Mouse (Mus musculus) cerebellum, postnatal 14 days (tissue): Measurements from ENCODE around the gene Carmil2.
A peak's percentile ranks its signal among the peaks of the same experiment; 100 is the strongest.

Experiments used
- DNase-seq, 2 experiments: peaks; one replicate each; pipeline ENCODE4 v3.0.0; 2021; ENCODE audit warnings: mixed read lengths in 2 of 2

Gene Carmil2

DNA sequence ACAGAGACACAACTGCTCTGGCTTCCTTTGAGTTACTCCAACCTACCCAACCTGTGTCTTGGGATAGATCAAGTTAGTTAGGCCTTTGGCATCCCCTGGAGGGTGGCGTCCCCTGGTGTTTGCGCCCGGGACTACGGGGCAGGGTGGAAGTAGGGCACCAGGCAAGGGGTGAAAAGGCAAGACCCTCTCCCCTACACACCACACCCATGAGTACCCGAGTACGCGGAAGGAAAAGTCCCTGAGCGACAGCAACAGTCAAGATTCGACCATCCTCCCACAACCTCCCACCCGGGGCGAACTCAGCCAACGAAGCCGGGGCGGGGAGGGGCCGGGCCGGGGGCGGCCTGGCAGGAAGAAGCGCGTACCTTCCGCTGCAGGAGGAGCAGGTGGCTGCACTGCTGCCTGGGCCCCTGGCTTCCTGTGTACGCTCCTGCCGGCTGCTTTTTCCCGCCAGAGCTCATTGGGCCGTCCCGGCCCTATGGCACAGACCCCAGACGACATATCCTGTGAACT, at the start of gene Carmil2:
Gene Carmil2, plus strand, starts transcription at position 479 of the 513 bp plus-strand sequence.
- DNase-seq, result peak in 1 of 2 experiments; percentile 79

DNA sequence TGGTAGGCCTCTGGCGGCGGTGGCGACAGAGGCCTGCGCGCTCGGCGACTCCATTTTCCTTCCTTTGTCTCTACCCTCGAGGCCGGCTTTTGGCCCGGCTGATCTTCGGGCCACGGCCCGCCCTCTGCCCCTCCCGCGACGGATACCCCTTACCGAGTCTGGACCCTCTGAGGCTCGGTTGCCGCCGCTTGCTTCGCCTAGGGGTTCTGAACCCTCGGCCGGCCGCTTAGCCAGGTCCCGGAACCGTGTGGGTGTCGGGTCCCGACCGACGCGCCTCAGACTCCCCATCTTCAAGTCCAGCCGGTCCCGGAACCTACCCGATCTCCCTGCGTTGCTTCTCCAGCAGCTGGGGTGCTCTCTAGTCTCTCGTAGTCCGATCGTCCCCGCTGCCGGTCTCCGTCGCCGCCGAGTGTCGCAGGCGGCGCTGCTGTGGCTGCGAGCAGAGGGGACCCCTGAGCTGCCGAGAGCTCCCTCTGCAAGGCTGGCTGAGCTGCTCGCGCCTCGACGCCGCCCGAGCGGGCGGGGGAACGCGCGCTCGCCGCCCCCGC, 49.0 kb upstream of the Carmil2 start, which contains the start of gene Agrp:
Gene Agrp, minus strand, starts transcription at position 431 of the 548 bp plus-strand sequence.
- peak in 1 of 2 experiments; percentile 71 for DNase-seq

DNA sequence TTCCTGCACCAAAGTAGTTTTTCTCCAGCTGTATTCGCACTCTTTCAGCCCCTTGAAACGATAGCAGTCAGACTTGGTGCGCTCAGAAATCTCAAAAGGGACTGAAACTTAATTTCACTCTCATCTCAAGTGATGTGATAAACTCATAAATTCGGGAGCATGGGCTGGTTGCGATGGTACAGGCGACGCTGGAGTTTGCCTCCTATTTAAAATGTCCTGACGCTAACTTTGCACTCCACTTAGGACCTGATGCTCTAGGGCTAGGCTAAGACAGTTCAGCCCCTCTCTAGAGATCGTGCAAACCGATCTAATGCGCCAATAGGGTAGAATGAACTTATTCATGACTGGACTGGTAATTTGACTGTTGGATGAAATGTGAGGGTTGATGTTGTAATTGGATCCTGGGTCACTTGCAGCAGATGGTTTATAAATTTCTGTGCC, 48.5 kb upstream of the Carmil2 start:
- DNase-seq, result no peak

DNA sequence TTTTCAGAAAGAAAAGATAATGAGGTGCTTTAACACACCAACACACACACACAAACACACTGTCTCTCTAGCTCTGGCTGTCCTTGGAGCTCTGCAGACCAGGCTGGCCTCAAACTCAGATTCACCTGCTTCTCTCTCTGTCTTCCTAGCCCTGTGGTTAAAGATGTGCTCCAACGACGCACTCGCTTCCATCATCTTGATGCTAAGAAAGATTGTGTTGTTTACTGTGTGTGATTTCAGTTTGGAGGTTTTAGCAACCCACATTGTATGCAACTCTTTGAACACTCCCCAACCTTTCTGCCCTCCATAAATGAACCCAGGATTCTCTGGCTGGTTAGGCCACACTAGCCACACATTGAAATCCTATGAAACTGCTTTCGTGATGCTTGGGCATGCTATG, 47.6 kb upstream of the Carmil2 start:
- no peak for DNase-seq

DNA sequence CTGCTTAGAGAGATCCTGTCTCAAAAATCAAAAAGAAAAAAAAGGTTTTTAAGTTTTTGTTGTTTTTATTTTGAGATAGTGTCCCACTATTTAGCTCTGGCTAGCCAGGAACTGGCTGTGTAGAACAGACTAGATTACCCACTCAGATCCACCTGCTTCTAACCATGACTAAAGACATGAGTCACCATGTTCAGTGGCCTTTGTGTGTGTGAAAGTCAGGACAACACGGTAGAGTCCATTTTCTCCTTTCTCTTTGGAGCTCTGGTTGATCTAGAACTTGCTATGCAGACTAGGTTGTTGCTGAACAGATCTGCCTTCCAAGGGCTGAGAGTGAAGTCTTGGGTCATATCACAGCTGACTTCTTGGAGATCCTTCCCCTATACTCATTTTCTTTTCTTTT, 46.2 kb upstream of the Carmil2 start:
- no peak for DNase-seq

DNA sequence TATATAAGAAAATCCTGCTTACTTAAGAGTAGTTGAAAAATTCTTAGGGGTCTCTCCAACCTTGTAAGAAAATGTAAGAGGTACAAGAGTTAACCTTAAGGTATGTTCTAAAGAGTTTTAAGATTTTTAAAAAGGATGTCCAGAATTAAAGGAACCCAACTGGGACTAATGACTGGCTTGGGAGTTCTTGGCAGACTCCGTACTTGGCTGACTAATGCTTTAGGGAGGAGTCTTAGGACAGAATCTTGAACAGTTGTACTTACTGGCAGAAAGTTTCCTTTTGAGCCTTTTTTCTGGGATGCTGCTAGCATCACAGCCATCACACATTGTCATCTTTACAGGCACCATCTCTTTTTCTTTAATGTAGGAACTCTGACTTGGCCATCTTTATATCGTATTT, 45.6 kb upstream of the Carmil2 start:
- DNase-seq, result no peak

DNA sequence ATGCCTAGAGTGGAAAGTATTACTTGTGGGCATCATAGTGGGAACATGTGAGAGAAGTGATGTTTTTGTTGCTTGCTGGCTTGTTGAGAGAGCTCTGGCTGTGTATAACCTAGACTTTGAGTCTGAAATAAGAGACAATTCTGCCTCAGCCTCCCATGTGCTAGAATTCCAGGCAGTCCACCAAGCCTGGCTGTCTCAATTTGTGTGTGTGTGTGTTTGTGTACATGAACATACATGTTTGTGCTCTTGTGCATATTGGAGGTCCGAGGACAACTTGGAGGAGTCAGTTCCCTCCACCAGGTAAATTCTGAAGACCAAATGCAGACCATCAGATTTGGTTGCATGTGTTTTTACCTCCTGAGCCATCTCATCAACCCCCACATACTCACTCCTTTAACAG, 40.9 kb upstream of the Carmil2 start:
- no peak for DNase-seq

DNA sequence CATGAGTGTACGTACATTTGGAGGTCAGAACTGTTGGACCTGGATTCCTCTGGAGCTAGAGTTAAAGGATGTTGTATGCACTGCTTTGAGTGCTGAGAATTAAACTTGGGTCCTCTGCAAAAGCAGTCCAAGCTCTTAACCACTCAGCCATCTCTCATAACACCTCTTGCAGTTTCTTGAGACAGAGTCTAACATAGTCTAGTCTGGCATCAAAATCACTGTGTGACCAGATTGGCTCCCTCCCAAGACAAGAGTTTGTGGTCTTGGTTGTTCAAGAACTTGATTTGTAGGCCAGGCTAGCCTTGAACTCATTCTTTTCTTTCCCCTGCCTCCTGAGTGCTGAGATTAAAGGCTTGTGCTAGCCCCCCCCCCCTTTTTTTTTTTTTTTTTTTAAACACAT, 37.1 kb upstream of the Carmil2 start:
- peak in 1 of 2 experiments; percentile 10 for DNase-seq

DNA sequence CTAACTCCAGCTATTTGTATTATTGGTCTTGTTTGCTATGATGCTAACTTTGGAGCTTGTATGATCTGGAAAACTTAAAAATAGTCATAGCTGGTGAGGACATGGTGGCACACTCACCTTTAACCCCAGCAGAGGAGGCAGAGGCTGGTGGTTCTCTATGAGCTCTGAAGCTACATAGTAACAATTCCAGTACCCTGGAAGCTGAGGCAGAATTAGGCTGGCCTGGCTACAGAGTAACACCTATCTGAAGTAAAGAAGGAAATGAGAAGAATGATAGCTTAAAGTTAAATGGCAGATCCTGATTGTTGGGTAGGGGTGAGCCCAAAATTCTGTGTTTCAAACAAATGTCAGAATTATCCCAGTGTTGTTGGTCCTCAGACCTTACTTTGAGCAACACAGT, 28.4 kb upstream of the Carmil2 start:
- no peak for DNase-seq

DNA sequence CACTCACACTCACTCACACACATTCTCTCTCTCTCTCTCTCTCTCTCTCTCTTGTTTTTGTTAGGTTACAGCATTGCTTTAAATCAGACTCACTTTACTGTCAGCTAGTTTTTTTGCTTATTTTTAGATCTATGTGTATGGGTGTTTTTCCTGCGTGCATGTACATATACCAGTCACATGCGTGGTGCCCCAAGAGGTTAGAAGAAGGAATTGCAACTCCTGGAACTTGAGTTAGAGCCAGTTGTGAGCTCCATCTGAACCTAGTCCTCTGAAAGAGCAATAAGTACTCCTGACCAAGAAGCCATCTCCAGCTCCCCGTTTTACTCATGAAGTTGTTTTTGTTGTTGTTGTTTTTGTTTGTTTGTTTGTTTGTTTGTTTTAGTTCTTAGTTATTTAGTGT, 24.9 kb upstream of the Carmil2 start:
- DNase-seq, result peak; percentile 34 to 44

DNA sequence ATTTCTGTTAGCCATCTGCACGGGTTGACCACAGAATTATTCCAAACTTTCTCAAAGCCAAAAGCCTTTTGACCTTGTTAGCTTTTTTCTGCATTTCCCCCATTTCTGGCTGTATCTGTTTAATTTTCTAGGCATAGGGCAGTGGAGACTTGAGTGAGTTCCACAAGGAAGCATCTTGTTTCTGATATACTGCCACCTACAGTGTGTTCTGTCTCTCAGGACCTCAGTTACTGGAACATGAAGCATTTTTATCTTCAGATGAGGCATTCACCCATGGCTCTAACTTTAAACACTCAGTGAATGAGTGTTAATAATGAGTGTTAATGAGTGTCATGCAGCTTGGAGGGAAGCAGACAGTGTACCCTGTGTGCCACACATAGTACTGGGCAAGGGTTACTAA, 8.2 kb upstream of the Carmil2 start:
- no peak for DNase-seq

DNA sequence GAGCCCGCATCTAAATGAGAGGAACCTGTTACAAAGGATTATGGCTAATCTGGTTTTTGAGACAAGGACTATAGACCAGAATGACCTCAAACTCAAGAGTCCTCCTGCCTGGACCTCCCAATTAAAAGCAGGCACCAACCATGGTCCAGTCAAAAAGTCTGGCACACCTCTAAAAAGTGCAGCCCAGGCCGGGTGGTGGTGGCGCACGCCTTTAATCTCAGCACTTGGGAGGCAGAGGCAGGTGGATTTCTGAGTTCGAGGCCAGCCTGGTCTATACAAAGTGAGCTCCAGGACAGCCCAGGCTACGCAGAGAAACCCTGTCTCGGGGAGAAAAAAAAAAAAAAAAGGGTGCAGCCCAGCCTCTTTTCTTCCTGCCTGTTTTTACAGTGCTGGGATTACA, 749 bp upstream of the Carmil2 start:
- DNase-seq, result no peak

DNA sequence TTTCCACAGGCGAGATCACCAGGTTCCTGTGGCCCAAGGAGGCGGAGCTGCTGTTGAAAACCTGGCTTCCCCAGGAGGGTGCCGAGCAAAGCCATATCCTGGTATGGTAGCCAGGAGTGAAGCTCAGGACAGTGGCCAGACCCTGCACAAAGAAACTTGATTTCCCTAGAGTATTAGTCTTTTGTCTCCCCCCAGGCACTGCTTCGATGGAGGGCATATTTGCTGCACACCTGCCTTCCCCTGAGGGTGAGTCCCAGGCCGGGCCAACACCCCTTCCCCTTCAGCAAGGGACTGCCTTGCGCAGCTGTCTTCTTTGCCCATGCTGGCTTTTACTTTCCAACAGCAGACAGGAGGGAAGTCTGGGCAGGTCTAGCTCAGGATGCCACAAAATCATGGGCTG, 477 bp downstream of the Carmil2 start:
- DNase-seq, result no peak

DNA sequence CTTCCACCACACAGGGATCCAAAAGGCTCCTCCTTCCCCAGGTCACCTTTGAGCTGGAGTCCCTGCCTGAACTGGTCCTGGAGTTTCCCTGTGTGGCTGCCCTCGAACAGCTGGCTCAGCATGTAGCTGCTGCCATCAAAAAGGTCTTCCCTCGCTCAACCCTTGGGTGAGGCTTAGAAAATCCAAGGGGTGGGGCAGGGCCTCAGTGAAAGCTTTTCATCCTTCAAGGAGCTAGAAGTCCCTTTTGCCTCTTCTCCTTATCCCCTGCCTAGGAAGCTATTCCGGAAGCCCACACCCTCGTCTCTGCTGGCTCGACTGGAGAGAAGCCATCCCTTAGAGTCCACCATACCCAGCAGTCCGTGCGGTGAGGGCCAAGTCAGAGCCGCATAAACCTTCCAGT, 1.4 kb downstream of the Carmil2 start:
- no peak for DNase-seq

DNA sequence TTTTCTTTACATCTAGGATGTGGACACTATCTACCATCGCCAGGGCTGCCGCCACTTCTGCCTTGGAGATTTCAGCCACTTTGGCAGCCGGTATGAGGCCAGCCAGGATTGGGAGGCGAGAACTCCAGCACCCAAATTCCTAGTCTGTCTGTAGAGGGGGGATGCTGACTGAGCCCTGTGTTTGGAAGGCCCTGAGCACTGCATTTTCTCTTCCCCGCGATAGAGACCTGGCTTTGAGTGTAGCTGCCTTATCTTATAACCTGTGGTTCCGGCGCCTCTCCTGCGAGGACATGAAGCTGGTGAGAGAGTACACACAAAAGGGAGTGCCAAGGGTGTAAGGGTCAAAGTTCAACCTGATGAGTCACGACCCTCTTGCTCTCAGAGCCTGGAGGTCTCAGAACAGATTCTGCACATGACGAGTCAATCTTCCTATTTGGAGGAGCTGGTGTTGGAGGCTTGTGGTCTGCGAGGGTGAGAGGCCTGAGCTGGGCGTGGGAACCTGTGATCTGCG, 2.2 kb downstream of the Carmil2 start:
- no peak for DNase-seq

DNA sequence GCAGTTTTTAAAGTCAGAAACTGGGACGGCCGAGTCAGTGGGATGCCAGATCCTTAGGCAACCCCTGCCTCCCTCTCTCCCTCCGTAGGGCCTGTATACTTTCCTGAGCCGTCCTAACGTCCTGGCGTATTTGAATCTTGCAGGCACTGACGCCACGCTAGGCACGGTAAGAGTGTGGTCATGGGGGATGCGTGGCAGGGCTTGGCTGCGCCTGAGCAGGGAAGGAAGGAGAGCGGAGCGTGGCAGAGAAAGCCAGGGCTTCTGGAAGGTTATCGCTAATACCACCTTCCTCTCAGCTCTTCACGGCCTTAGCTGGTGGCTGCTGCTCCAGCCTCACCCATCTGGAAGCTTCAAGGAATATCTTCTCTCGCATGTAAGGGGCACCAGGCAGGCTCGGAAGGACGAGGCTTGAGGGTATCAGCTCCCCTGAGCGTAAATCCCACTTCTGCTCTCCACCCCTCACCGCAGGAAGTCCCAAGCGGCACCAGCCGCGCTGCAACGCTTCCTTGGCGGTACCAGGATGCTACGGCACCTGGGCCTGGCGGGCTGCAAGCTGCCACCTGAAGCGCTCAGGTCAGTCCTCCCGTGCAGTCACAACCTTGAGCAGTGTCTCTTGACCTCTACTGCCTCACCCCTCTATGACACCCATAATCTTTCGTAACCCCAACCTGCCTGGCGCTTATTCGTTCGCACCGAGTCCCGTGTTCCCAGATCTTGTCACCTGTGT, 3.3 kb downstream of the Carmil2 start:
- no peak for DNase-seq

DNA sequence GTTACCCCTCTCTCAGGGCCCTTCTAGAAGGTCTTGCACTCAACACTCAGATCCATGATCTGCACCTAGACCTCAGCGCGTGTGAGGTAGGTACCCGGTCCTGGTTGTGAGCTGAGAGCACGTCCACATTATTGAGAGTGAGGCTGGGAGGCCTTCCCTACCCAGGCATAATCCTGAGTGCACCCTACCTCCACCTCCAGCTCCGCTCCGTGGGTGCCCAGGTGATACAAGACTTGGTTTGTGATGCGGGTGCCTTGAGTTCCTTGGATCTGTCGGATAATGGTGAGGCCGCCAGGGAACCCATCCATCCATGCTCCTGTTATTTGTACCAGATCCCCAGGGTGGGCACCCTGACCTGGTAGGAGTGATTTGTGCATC, 3.9 kb downstream of the Carmil2 start:
- no peak for DNase-seq

DNA sequence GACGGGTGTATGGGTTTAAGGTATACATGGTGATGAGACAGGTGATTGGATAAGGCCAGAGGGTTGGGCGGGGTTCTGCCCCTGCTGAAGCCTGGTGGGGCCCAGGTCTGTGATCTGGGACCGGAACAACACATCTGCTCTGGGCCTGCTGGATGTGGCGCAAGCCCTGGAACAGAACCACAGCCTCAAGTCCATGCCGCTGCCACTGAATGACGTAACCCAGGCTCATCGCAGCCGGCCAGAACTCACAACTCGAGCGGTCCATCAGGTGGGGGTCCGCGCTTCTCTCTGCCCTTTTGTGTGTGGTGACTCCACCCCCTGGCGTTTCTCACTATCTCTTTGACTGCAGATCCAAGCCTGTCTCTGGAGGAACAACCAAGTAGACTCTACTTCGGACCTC, 4.9 kb downstream of the Carmil2 start:
- DNase-seq, result no peak

DNA sequence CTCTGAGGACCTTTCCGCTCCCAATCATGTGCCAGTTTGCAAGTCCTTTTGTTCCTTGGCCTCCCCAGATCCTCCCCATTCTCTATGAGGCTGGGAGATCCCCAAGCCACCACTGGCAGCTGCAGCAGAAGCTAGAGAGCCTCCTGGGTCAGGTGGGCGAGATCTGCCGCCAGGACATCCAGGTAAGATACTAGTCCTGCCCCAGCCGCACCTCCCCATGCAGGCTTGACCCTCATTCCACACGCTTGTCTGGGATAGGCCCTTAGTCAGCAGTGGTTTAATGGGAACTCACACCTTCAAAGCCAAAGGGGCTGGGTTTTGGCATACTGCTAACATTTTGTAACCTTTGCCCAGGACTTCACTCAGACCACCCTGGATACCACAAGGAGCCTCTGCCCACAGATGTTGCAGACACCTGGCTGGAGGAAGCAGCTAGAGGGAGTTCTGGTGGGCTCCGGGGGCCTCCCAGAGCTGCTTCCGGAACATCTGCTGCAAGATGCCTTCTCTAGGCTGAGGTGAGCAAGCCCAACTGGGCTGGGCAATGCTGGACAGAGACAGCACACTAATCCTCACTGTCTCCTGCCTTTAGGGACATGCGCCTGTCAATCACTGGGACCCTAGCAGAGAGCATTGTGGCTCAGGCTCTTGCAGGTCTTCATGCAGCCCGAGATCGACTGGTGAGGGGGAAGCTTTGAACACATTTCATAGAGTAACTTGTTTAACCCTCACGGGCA, 6.5 kb downstream of the Carmil2 start:
- no peak for DNase-seq

DNA sequence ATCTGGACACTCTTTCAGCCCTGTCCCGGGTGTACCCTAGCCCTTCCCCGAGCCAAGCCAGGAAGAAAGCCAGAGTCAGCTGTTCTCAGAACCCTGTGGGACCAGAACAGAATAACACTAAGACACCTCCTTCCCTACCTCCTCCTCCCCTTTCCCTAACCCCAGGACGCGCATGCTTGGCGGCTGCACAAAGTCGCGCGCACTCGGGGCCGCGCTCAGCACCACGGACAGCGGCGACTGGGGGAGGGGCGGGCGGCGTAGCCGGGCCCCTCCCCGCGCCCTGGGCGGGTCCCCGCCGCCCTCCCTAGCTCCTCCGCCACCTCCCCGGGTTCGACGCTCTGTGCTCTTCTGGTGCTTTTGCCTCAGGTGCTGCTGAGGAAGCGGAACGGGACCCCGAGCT, 7.6 kb downstream of the Carmil2 start:
- peak; percentile 94 for DNase-seq

DNA sequence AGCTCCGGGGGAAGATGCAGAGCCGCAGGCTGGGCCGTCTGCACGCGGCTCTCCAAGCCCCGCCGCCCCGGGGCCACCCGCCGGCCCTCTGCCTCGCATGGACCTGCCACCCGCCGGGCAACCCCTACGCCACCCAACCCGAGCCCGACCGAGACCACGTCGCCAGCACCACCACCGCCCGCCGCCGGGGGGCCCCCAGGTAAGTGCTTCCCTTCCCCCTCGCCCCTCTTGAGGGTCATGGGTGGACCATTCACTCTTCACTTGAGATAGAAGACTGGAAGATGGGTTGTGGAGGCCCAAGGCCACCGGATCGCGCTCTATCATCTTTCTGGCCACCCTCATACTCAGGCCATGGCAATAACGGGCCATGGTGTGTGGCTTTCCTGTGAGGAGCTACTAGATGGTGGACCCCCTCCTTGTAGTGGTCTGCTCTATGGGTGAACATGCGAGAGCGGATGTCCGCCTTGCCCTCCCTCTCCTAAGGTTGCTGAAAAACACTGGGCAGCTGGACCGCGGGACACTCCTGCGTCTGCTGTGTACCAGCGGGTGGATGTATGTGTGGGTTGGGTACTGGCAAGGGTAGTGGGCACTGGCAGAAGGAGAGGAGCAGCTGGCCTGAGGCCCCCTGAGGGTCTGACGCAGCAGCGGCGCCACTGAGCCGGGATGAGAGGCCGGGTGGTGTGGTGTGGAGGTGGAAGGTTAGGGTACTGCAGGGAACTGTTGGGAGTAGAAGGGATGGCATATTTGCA, 8.2 kb downstream of the Carmil2 start:
- peak; percentile 83 to 88 for DNase-seq

DNA sequence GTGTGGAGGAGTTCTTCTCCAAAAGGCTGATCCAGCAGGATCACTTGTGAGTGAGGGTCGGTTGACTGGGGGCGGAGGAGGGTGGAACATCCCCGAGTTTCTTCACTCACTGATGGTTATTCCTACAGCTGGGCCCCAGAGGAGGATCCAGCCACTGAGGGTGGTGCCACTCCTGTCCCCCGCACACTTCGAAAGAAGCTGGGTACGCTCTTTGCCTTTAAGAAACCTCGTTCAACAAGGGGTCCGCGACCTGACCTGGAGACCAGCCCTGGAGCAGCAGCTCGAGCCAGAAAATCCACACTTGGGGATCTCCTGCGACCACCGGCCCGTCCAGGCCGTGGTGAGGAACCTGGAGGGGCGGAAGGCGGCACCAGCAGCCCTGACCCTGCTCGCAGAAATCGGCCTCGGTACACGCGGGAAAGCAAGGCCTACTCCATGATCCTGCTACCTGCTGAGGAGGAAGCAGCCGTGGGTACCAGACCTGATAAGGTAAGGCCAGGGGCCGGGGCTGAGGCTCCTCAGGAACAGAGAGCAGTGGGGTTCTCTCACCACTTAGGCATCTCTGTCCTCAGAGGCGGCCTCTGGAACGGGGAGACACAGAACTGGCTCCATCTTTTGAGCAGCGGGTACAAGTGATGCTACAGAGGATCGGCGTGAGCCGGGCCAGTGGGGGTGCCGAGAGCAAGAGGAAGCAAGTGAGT, 9.2 kb downstream of the Carmil2 start:
- peak in 1 of 2 experiments; percentile 37 for DNase-seq
